9 mouse cellular contexts compared by ENCODE assay signal in the genomic region with DNA sequence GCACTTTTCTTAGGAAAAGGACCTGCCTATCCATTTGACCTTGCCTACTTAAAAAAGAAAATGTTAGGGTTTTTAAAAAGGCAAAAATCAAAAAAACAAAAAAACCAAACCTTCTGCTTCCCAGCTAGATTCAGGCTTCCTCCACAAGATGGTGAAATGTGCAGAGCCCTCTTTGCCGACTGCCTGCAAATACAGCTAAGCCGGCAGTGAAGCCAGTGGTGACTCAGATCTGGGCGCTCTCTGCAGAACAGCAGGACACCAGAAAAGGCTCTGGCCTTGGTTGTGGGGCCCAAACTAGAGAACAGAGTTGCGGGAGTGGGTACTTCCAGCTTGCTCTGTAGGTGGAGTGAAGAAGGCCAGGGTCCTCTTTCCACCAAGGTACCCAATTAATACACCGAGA. TPM values are rescaled to one million over a fixed set of nuclear protein-coding genes. Genes with fewer than 3 reads are reported as not detected.
DNase-seq lines count a peak whose midpoint lies in the region; ATAC-seq and TF ChIP-seq lines count a peak whose summit lies in the region.
"Had no signal": no experiment of that assay in that cellular context is flagged by ENCODE, and none has a peak within 500 bp of the region (broad histone marks: within the 10 kb centered on the region; RNA-seq: fewer than 3 reads in every experiment).

No protein-coding gene starts in this region.

- 32% methylated on average over 5 of the region's 5 CpGs for WGBS in neural tube, embryonic 11.5 days
- 23% methylated on average over 5 of the region's 5 CpGs for WGBS in hindbrain, postnatal 0 days
- 30% methylated on average over 5 of the region's 5 CpGs for WGBS in stomach, embryonic 15.5 days

- TF ChIP-seq CTCF in hindbrain, postnatal 0 days (IDR thresholded peaks at IDR 0.05; ENCODE audit: low read depth), result no peak
- TF ChIP-seq CTCF in gastrocnemius, adult 2 months (IDR thresholded peaks at IDR 0.05), result no peak

- H3K36me3 ChIP-seq in neural tube, embryonic 11.5 days (ENCODE audit: control insufficient read depth, insufficient read depth, low read length), result no peaks in the 10 kb centered on the region
- H3K36me3 ChIP-seq in hindbrain, postnatal 0 days (ENCODE audit: insufficient read depth, low read length), result no peaks in the 10 kb centered on the region
- no peaks in the 10 kb centered on the region for H3K36me3 ChIP-seq in stomach, embryonic 15.5 days

- no peaks in the 10 kb centered on the region for H3K9me3 ChIP-seq in neural tube, embryonic 11.5 days (ENCODE audit: control insufficient read depth, low read length)
- no peaks in the 10 kb centered on the region for H3K9me3 ChIP-seq in hindbrain, postnatal 0 days (ENCODE audit: low read length)
- no peaks in the 10 kb centered on the region for H3K9me3 ChIP-seq in stomach, embryonic 15.5 days

- peak; percentile 33 to 37 for DNase-seq in cerebellum, postnatal 14 days
- DNase-seq in cerebellum, adult 9-10 months, result no peak
- DNase-seq in neural tube, embryonic 11.5 days (ENCODE audit: low spot score), result no peak
- no peak for DNase-seq in neural tube, embryonic 10.5 days (ENCODE audit: extremely low spot score, low spot score)
- peak; percentile 43 for DNase-seq in hindbrain, postnatal 0 days (ENCODE audit: low spot score)
- no peak for DNase-seq in gastrocnemius, adult 2 months
- no peak for DNase-seq in natural killer cell, adult 2 months (ENCODE audit: low spot score in 2 of 2)

- intact Hi-C loops in gastrocnemius, adult 2 months (cut with DNase I), result no loop called here

- no peak for ATAC-seq in neural tube, embryonic 11.5 days (ENCODE audit: insufficient read depth, low FRiP score, low TSS enrichment)
- no peak for ATAC-seq in hindbrain, postnatal 0 days
- ATAC-seq in stomach, embryonic 15.5 days (ENCODE audit: insufficient read depth, low FRiP score, low read depth), result no peak

- no peak overlapping the region for H3K9ac ChIP-seq in neural tube, embryonic 11.5 days (ENCODE audit: low read length)
- peak overlapping the region; percentile 71 for H3K9ac ChIP-seq in hindbrain, postnatal 0 days (replicated peaks; ENCODE audit: low read length)
- no peak overlapping the region for H3K9ac ChIP-seq in stomach, embryonic 15.5 days

- peaks cover 41% of the 10 kb centered on the region for H3K27me3 ChIP-seq in neural tube, embryonic 11.5 days (ENCODE audit: control insufficient read depth, insufficient read depth, low read length)
- H3K27me3 ChIP-seq in hindbrain, postnatal 0 days (ENCODE audit: insufficient read depth, low read length), result no peaks in the 10 kb centered on the region
- peaks cover 45% of the 10 kb centered on the region for H3K27me3 ChIP-seq in stomach, embryonic 15.5 days (replicated peaks)

- no peaks in the 10 kb centered on the region for H3K4me1 ChIP-seq in neural tube, embryonic 11.5 days (ENCODE audit: control insufficient read depth, insufficient read depth, low read length)
- H3K4me1 ChIP-seq in hindbrain, postnatal 0 days (ENCODE audit: insufficient read depth, low read length), result peaks cover 6% of the 10 kb centered on the region; the same call in 1 of the 2 replicates
- H3K4me1 ChIP-seq in stomach, embryonic 15.5 days, result peaks cover 6% of the 10 kb centered on the region; the same call in 1 of the 2 replicates

- no peak overlapping the region for H3K4me3 ChIP-seq in neural tube, embryonic 11.5 days (ENCODE audit: low read depth, low read length)
- peak overlapping the region; percentile 63 for H3K4me3 ChIP-seq in hindbrain, postnatal 0 days (ENCODE audit: low read length)
- H3K4me3 ChIP-seq in stomach, embryonic 15.5 days (replicated peaks), result no peak overlapping the region
- no peak overlapping the region for H3K4me3 ChIP-seq in gastrocnemius, adult 2 months

- H3K4me2 ChIP-seq in neural tube, embryonic 11.5 days (ENCODE audit: low read depth), result peak overlapping the region; percentile 75; the same call in 1 of the 2 replicates
- H3K4me2 ChIP-seq in hindbrain, postnatal 0 days (ENCODE audit: low read depth, low read length), result peak overlapping the region; percentile 70
- H3K4me2 ChIP-seq in stomach, embryonic 15.5 days, result peak overlapping the region; percentile 63; the same call in 1 of the 2 replicates

- no peak overlapping the region for H3K27ac ChIP-seq in neural tube, embryonic 11.5 days (ENCODE audit: low read depth, low read length)
- peak overlapping the region; percentile 88 for H3K27ac ChIP-seq in hindbrain, postnatal 0 days
- no peak overlapping the region for H3K27ac ChIP-seq in stomach, embryonic 15.5 days
- no peak overlapping the region for H3K27ac ChIP-seq in gastrocnemius, adult 2 months

RNA-seq across cellular contexts. Expression of gene Jakmip3, which starts 1.0 kb away (rescaled TPM):
- polyA plus RNA-seq in neural tube, embryonic 11.5 days (2014; fragmentation: Nextera tagmentation; extraction: Ambion mirVana), result 2.7 and 3.5 TPM in 2 replicates
- total RNA-seq in hindbrain, postnatal 0 days (2014; rRNA removed), result 12.4 and 13.6 TPM in 2 replicates
- 7.6 and 8.2 TPM in 2 replicates for polyA plus RNA-seq in hindbrain, postnatal 0 days (2015; fragmentation: Nextera tagmentation; extraction: Ambion mirVana)
- 0.14 and 0.23 TPM in 2 replicates for polyA plus RNA-seq in stomach, embryonic 15.5 days (2015; fragmentation: Nextera tagmentation; extraction: Ambion mirVana)
- total RNA-seq in gastrocnemius, adult 2 months (2021), result under 1 TPM; 0.15 to 0.28 TPM
- total RNA-seq: neutrophil, adult 5-6 weeks had no signal

RNA-seq across cellular contexts. Expression of gene Bnip3, which starts 32.3 kb away (rescaled TPM):
- polyA plus RNA-seq in neural tube, embryonic 11.5 days (2014; fragmentation: Nextera tagmentation; extraction: Ambion mirVana), result 87.2 and 89.2 TPM in 2 replicates
- 115 and 170 TPM in 2 replicates for total RNA-seq in hindbrain, postnatal 0 days (2014; rRNA removed)
- polyA plus RNA-seq in hindbrain, postnatal 0 days (2015; fragmentation: Nextera tagmentation; extraction: Ambion mirVana), result 162 and 163 TPM in 2 replicates
- 127 and 140 TPM in 2 replicates for polyA plus RNA-seq in stomach, embryonic 15.5 days (2015; fragmentation: Nextera tagmentation; extraction: Ambion mirVana)
- total RNA-seq in gastrocnemius, adult 2 months (2021), result 100 to 1,000 TPM; 269 to 303 TPM

Comparison
In these comparisons a context has a peak if more than half of its experiments do, and no peak if none do; other contexts are left out.
1. DNase-seq: peak in cerebellum, postnatal 14 days (2 of 2) and hindbrain, postnatal 0 days (single experiment); none in cerebellum, adult 9-10 months (single experiment), neural tube, embryonic 11.5 days (single experiment), neural tube, embryonic 10.5 days (single experiment), gastrocnemius, adult 2 months (single experiment) and natural killer cell, adult 2 months (0 of 2).
2. Peak in every context shown above with its lines, with median percentiles within 50 percentile points of each other: H3K4me2 ChIP-seq.